Mouse (Mus musculus) heart, embryonic 16.5 days (tissue): ENCODE results near the gene Armcx4. TPM values are rescaled to one million over a fixed set of nuclear protein-coding genes. Genes with fewer than 3 reads are reported as not detected.
"Not testable (repeated sequence)": the region's sequence is repeated elsewhere in the genome, so short reads cannot be mapped to it uniquely, and the experiment has no call there.

Experiments
- ATAC-seq: fragments of 200-750 bp; cut with Nextera tagmentation; replicated peaks from 2 replicates; pipeline ENCODE4 v1.8.0; 2017; ENCODE audit warnings: moderate number of reproducible peaks; ENCODE audit not compliant: insufficient read depth, low FRiP score; ENCODE audit errors: extremely low read depth
- H3K27ac ChIP-seq: fragments of 300-500 bp; sonication (generic); 2 replicates; pipeline ENCODE4 v1.5.1; 2014; ENCODE audit warnings: mild to moderate bottlenecking, low read length, control low read depth, moderate library complexity
- H3K27me3 ChIP-seq: fragments of 300-500 bp; sonication (generic); 2 replicates; pipeline ENCODE4 v1.6.1; 2014; ENCODE audit warnings: low read length, mixed read lengths; ENCODE audit not compliant: control insufficient read depth, insufficient read depth
- H3K36me3 ChIP-seq: fragments of 300-500 bp; sonication (generic); 2 replicates; pipeline ENCODE4 v1.6.1; 2014; ENCODE audit not compliant: control insufficient read depth, insufficient read depth
- H3K4me1 ChIP-seq: fragments of 300-500 bp; sonication (generic); 2 replicates; pipeline ENCODE4 v1.6.1; 2014; ENCODE audit warnings: low read length, mixed read lengths; ENCODE audit not compliant: control insufficient read depth, insufficient read depth
- H3K4me2 ChIP-seq: fragments of 300-500 bp; sonication (generic); 2 replicates; pipeline ENCODE4 v1.6.1; 2014; ENCODE audit warnings: low read depth, mild to moderate bottlenecking, control low read depth, low read length
- H3K4me3 ChIP-seq: fragments of 300-500 bp; sonication (generic); 2 replicates; pipeline ENCODE4 v1.5.1; 2014; ENCODE audit warnings: mild to moderate bottlenecking, control low read depth, low read length
- H3K9ac ChIP-seq: fragments of 300-500 bp; sonication (generic); 2 replicates; pipeline ENCODE4 v1.6.1; 2014; ENCODE audit warnings: low read length, control low read depth
- H3K9me3 ChIP-seq: fragments of 300-500 bp; sonication (generic); replicated peaks from 2 replicates; pipeline ENCODE4 v1.6.1; 2016; ENCODE audit warnings: low read length; ENCODE audit not compliant: control insufficient read depth
- WGBS: fragments of 180-500 bp; shearing (Covaris S2); extraction: QIAGEN DNeasy Blood & Tissue Kit; methylation state at CpG from one replicate; pipeline ENCODE4 v1.1.7; 2014; 5-methylcytosine and 5-hydroxymethylcytosine counted together
- polyA plus RNA-seq: library from polyadenylated mRNA; unstranded; fragments of >200 nt; fragmentation: Nextera tagmentation; extraction: Ambion mirVana; gene quantifications from 2 replicates; pipeline ENCODE4 v1.2.1, GENCODE M21; 2015

The Armcx4 gene
- polyA plus RNA-seq, 1 experiment from 2014 or later: 3.1 TPM

DNA sequence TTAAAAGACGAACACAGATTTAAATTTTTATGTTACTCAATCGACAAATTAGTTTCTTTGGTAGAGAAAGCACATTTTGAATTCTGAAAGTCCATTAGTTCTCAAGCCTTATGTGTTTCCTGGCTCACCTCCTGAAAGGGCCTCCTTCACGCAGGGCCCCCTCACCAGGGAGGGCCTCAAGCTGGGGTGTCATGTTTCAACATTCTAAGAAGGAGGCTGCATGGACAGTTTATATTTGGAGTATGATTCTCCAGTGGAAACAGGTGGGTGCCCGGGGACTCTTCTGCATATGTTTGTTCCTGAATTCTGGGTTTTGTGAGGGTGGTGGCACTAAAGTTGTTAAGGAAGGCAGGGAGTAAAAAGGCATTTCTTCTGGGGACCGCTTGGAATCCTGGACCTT lies 1.4 kb upstream of the Armcx4 start:
- Histone ChIP-seq H3K27me3 (no peaks in the 10 kb centered on the region), H3K36me3 (no peaks in the 10 kb centered on the region; the same call in 1 of the 2 replicates), H3K9ac (peak overlapping the region; percentile 62), H3K4me1 (peaks cover 2% of the 10 kb centered on the region; the same call in 1 of the 2 replicates), H3K4me3 (peak overlapping the region; percentile 49), H3K9me3 (no peaks in the 10 kb centered on the region), H3K4me2 (peak overlapping the region; percentile 51), H3K27ac (peak overlapping the region; percentile 83)
- WGBS: 32% methylated on average over 5 of the region's 5 CpGs
- ATAC-seq: no peak

DNA sequence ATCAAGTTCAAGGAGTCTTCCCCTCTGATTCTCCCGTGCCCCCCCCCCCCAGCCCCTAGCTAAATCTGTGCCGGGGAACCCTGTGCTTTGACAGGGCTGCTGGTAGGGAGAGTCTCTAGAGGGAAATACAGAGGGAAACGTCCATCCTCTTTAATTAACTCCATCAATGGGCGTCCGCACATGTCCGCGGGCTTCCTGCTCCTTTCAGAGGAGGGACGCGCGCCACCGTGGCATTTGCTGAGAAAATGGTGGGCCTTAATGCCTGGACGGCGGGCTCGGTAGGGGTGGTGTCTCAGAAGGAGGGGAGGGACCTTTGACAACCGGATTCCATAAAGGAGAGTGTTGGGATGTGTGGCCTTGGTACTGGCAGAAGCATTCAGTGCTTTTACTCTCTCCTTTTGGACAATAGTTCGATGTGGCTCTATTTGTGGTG lies 436 bp downstream of the Armcx4 start:
- Histone ChIP-seq H3K4me1 (peaks cover 2% of the 10 kb centered on the region; the same call in 1 of the 2 replicates), H3K9ac (peak overlapping the region; percentile 78), H3K27me3 (no peaks in the 10 kb centered on the region), H3K36me3 (peaks cover 4% of the 10 kb centered on the region; the same call in 1 of the 2 replicates), H3K27ac (peak overlapping the region; percentile 91), H3K4me2 (peak overlapping the region; percentile 61), H3K9me3 (no peaks in the 10 kb centered on the region), H3K4me3 (peak overlapping the region; percentile 64)
- peak; percentile 59 for ATAC-seq
- 14% methylated on average over 15 of the region's 16 CpGs for WGBS

- Histone ChIP-seq H3K9ac (no peak overlapping the region), H3K27ac (no peak overlapping the region), H3K4me2 (no peak overlapping the region), H3K4me3 (no peak overlapping the region), H3K36me3 (peaks cover 4% of the 10 kb centered on the region; the same call in 1 of the 2 replicates), H3K9me3 (no peaks in the 10 kb centered on the region), H3K27me3 (no peaks in the 10 kb centered on the region), H3K4me1 (peaks cover 2% of the 10 kb centered on the region; the same call in 1 of the 2 replicates)
- ATAC-seq: no peak
- 76% methylated on average over 2 of the region's 2 CpGs for WGBS
Measured at GRCm38 (mm10) chrX:134689676-134690075, 3.4 kb downstream of the Armcx4 start.

GRCm38 (mm10) chrX:134690871-134691539 lies 4.7 kb downstream of the Armcx4 start:
- Histone ChIP-seq H3K4me1 (peaks cover 2% of the 10 kb centered on the region; the same call in 1 of the 2 replicates), H3K9ac (no peak overlapping the region), H3K27ac (no peak overlapping the region), H3K27me3 (no peaks in the 10 kb centered on the region), H3K4me2 (no peak overlapping the region), H3K4me3 (no peak overlapping the region), H3K9me3 (no peaks in the 10 kb centered on the region), H3K36me3 (peaks cover 6% of the 10 kb centered on the region; the same call in 1 of the 2 replicates)
- WGBS: 88% methylated on average over 10 of the region's 10 CpGs
- ATAC-seq: no peak

GRCm38 (mm10) chrX:134691540-134691935 lies 5.2 kb downstream of the Armcx4 start:
- no peak overlapping the region for H3K4me3 ChIP-seq

GRCm38 (mm10) chrX:134716863-134717262 lies 30.5 kb downstream of the Armcx4 start:
- Histone ChIP-seq H3K4me3 (no peak overlapping the region), H3K4me2 (no peak overlapping the region), H3K36me3 (peaks cover 9% of the 10 kb centered on the region), H3K27ac (no peak overlapping the region), H3K4me1 (no peaks in the 10 kb centered on the region), H3K9ac (no peak overlapping the region), H3K9me3 (no peaks in the 10 kb centered on the region), H3K27me3 (no peaks in the 10 kb centered on the region)
- no peak for ATAC-seq
- 30% methylated on average over 3 of the region's 3 CpGs for WGBS

More at GRCm38 (mm10) chrX:134691540-134691935, 5.2 kb downstream of the Armcx4 start:
- WGBS: 85% methylated on average over 2 of the region's 2 CpGs
- H3K4me2 ChIP-seq: no peak overlapping the region
- H3K4me1 ChIP-seq: peaks cover 2% of the 10 kb centered on the region; the same call in 1 of the 2 replicates
- no peaks in the 10 kb centered on the region for H3K27me3 ChIP-seq
- H3K36me3 ChIP-seq: peaks cover 6% of the 10 kb centered on the region; the same call in 1 of the 2 replicates
- H3K27ac ChIP-seq: no peak overlapping the region
- H3K9me3 ChIP-seq: no peaks in the 10 kb centered on the region
- ATAC-seq: no peak
- H3K9ac ChIP-seq: no peak overlapping the region

DNA sequence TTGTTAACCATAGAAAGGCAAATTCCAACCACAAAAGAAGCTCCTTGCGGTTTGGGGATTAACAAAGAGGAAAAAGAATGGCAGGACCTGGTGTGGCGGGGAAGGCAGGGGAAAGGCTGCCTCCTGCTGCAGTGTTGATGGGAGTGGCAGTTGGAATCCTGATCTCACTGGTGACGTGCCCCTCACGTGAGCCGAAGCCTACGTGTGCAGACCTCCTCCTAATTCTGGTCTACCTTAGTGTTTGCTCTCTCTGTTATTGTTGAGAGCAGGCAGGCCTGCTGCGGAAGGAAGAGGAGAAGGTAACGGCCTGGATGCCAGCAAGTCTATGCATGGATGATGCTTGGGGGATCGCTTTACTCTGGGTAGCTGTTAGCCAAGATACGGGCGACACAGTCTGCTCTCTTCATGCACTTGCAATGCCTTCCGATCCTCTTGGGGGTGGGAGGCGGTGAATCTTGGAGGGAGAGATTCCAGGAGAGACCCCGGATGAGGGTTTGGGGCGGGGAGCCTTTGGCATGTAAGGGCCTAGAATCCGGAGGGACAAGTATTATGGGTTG lies 31.5 kb downstream of the Armcx4 start, which contains the start of gene Armcx1:
Armcx1 (plus strand) TSS at position 212 of the 557 bp plus-strand sequence.
- H3K27ac ChIP-seq: peak within 1 kb of the TSS; percentile 95
- peak within 1 kb of the TSS; percentile 69 for H3K4me3 ChIP-seq
- H3K36me3 ChIP-seq: peaks cover 9% of the 10 kb centered on the region
- H3K9ac ChIP-seq: peak within 1 kb of the TSS; percentile 77
- peak; percentile 95 for ATAC-seq
- no peaks in the 10 kb centered on the region for H3K9me3 ChIP-seq
- WGBS: 10% methylated on average over 15 of the region's 16 CpGs
- peak within 1 kb of the TSS; percentile 63 for H3K4me2 ChIP-seq
- no peaks in the 10 kb centered on the region for H3K4me1 ChIP-seq
- no peaks in the 10 kb centered on the region for H3K27me3 ChIP-seq

GRCm38 (mm10) chrX:134718524-134718923 lies 32.2 kb downstream of the Armcx4 start:
- no peaks in the 10 kb centered on the region for H3K4me1 ChIP-seq
- no peaks in the 10 kb centered on the region for H3K27me3 ChIP-seq
- no peaks in the 10 kb centered on the region for H3K9me3 ChIP-seq
- H3K36me3 ChIP-seq: peaks cover 9% of the 10 kb centered on the region
- peak overlapping the region; percentile 63 for H3K4me2 ChIP-seq
- peak overlapping the region; percentile 95 for H3K27ac ChIP-seq
- 21% methylated on average over 14 of the region's 14 CpGs for WGBS
- peak; percentile 78 for ATAC-seq
- peak overlapping the region; percentile 69 for H3K4me3 ChIP-seq
- peak overlapping the region; percentile 77 for H3K9ac ChIP-seq

- not testable (repeated sequence) for H3K9me3 ChIP-seq, ATAC-seq, H3K27ac ChIP-seq, H3K4me3 ChIP-seq, H3K4me1 ChIP-seq, H3K27me3 ChIP-seq, H3K9ac ChIP-seq, H3K4me2 ChIP-seq, H3K36me3 ChIP-seq
- WGBS: 34% methylated on average over 2 of the region's 2 CpGs
Measured at GRCm38 (mm10) chrX:134723762-134724161, 37.4 kb downstream of the Armcx4 start.
